ENCODE assay signal across 31 mouse cellular contexts in the genomic region with DNA sequence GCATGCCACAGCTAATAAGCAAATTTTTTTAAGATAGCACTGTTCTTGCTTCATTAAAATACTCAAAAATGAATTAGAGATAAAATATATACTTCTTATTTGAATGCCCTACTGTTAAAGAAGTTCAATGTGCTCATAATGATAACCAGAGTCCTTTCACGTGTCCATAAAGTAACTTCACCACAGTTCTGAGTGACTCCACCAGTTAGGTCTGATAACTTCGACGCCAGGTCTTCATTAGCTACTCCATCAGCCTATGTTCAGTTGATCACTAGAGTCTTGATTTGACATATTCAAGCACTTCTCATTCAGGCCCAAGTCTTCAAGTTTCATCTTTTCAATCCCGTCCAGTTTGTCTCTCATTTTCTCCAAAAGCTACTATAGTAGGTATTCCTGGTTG.
"Had no signal": no experiment of that assay in that cellular context is flagged by ENCODE, and none has a peak within 500 bp of the region (broad histone marks: within the 10 kb centered on the region; RNA-seq: fewer than 3 reads in every experiment).

No protein-coding gene starts in this region.

- H3K4me3 ChIP-seq: left cerebral cortex, adult 2 months; limb, embryonic 10.5 days; limb, embryonic 12.5 days; limb, embryonic 13.5 days; limb, embryonic 15.5 days; liver, embryonic 12.5 days; liver, embryonic 13.5 days; liver, embryonic 15.5 days; lung, embryonic 15.5 days; megakaryocyte, embryonic 14.5 days; midbrain, embryonic 10.5 days; midbrain, embryonic 12.5 days; midbrain, embryonic 13.5 days; midbrain, embryonic 15.5 days; myocyte; neural tube, embryonic 12.5 days had no signal

- ATAC-seq: liver, embryonic 12.5 days; lung, postnatal 0 days; midbrain, embryonic 13.5 days; midbrain, embryonic 15.5 days; midbrain, embryonic 16.5 days had no signal

- H3K4me1 ChIP-seq: limb, embryonic 10.5 days; lung, embryonic 15.5 days; midbrain, embryonic 10.5 days; midbrain, embryonic 15.5 days; neural tube, embryonic 12.5 days had no signal

- H3K27me3 ChIP-seq: limb, embryonic 12.5 days; limb, embryonic 13.5 days; limb, embryonic 15.5 days; liver, embryonic 12.5 days; liver, embryonic 13.5 days; liver, embryonic 15.5 days; lung, embryonic 15.5 days; megakaryocyte, embryonic 14.5 days; midbrain, embryonic 12.5 days; midbrain, embryonic 13.5 days; midbrain, embryonic 15.5 days; neural tube, embryonic 12.5 days had no signal

- H3K27ac ChIP-seq: left cerebral cortex, adult 2 months; limb, embryonic 10.5 days; limb, embryonic 12.5 days; limb, embryonic 13.5 days; limb, embryonic 15.5 days; liver, embryonic 12.5 days; liver, embryonic 13.5 days; liver, embryonic 14.5 days; liver, embryonic 15.5 days; lung, embryonic 15.5 days; macrophage; midbrain, embryonic 10.5 days; midbrain, embryonic 12.5 days; midbrain, embryonic 13.5 days; midbrain, embryonic 15.5 days; neural tube, embryonic 12.5 days had no signal

- H3K36me3 ChIP-seq: limb, embryonic 10.5 days; limb, embryonic 12.5 days; limb, embryonic 13.5 days; lung, embryonic 15.5 days; midbrain, embryonic 10.5 days; midbrain, embryonic 12.5 days; neural tube, embryonic 12.5 days had no signal

- H3K9me3 ChIP-seq: limb, embryonic 10.5 days; limb, embryonic 12.5 days; limb, embryonic 13.5 days; limb, embryonic 15.5 days; liver, embryonic 12.5 days; liver, embryonic 13.5 days; liver, embryonic 15.5 days; lung, embryonic 15.5 days; megakaryocyte, embryonic 14.5 days; midbrain, embryonic 10.5 days; midbrain, embryonic 12.5 days; midbrain, embryonic 13.5 days; midbrain, embryonic 15.5 days; neural tube, embryonic 12.5 days had no signal

- DNase-seq: left cerebral cortex, postnatal 4 days; liver; liver, embryonic 13.5 days; liver, postnatal 0 days; lung, adult 18-20 months; lung, adult 2 months; lung, embryonic 14.5 days; lung, postnatal 10 days; lung, postnatal 14 days; lung, postnatal 36 days; lung, postnatal 4 days; midbrain, embryonic 14.5 days had no signal
